Mouse (Mus musculus): ENCODE results near the gene Nhlh2. TPM values are rescaled to one million over a fixed set of nuclear protein-coding genes. Genes with fewer than 3 reads are reported as not detected.

The Nhlh2 gene
- polyA plus RNA-seq, 1 experiment from 2014 or later: 0.04 TPM

GRCm38 (mm10) chr3:102027880-102028279, 18.0 kb downstream of the Nhlh2 start:
- 63% methylated on average over 6 of the region's 6 CpGs for WGBS

GRCm38 (mm10) chr3:102037806-102038205, 27.9 kb downstream of the Nhlh2 start:
- Histone ChIP-seq H3K9me3 (no peaks in the 10 kb centered on the region), H3K4me3 (no peak overlapping the region), H3K9ac (no peak overlapping the region), H3K27ac (no peak overlapping the region), H3K4me1 (no peaks in the 10 kb centered on the region), H3K36me3 (no peaks in the 10 kb centered on the region), H3K4me2 (no peak overlapping the region), H3K27me3 (no peaks in the 10 kb centered on the region)
- WGBS: 81% methylated on average over 5 of the region's 5 CpGs
- no peak for ATAC-seq (ENCODE audit: borderline replicate concordance, extremely low read depth, low FRiP score, low TSS enrichment)

More at GRCm38 (mm10) chr3:102027880-102028279, 18.0 kb downstream of the Nhlh2 start:
- H3K4me2 ChIP-seq: no peak overlapping the region
- H3K36me3 ChIP-seq: no peaks in the 10 kb centered on the region
- H3K9ac ChIP-seq: no peak overlapping the region
- H3K27me3 ChIP-seq: peaks cover 28% of the 10 kb centered on the region
- peaks cover 17% of the 10 kb centered on the region for H3K4me1 ChIP-seq
- no peak overlapping the region for H3K27ac ChIP-seq
- ATAC-seq (ENCODE audit: borderline replicate concordance, extremely low read depth, low FRiP score, low TSS enrichment): no peak
- no peak overlapping the region for H3K4me3 ChIP-seq
- no peaks in the 10 kb centered on the region for H3K9me3 ChIP-seq

- H3K36me3 ChIP-seq: no peaks in the 10 kb centered on the region
- 70% methylated on average over 6 of the region's 6 CpGs for WGBS
- H3K4me3 ChIP-seq: no peak overlapping the region
- no peak overlapping the region for H3K4me2 ChIP-seq
- no peak overlapping the region for H3K27ac ChIP-seq
- no peaks in the 10 kb centered on the region for H3K27me3 ChIP-seq
- ATAC-seq (ENCODE audit: borderline replicate concordance, extremely low read depth, low FRiP score, low TSS enrichment): no peak
- H3K4me1 ChIP-seq: no peaks in the 10 kb centered on the region
- H3K9me3 ChIP-seq: no peaks in the 10 kb centered on the region
- H3K9ac ChIP-seq: no peak overlapping the region
These were observed 28.7 kb downstream of the Nhlh2 start for GRCm38 (mm10) chr3:102038608-102039007.

- H3K9ac ChIP-seq: no peak overlapping the region
- H3K4me2 ChIP-seq: no peak overlapping the region
- no peaks in the 10 kb centered on the region for H3K9me3 ChIP-seq
- H3K36me3 ChIP-seq: no peaks in the 10 kb centered on the region
- 76% methylated on average over 4 of the region's 4 CpGs for WGBS
- no peaks in the 10 kb centered on the region for H3K27me3 ChIP-seq
- ATAC-seq (ENCODE audit: borderline replicate concordance, extremely low read depth, low FRiP score, low TSS enrichment): no peak
- no peak overlapping the region for H3K4me3 ChIP-seq
- H3K4me1 ChIP-seq: no peaks in the 10 kb centered on the region
- no peak overlapping the region for H3K27ac ChIP-seq
These were observed 31.8 kb downstream of the Nhlh2 start for GRCm38 (mm10) chr3:102041632-102042031.

DNA sequence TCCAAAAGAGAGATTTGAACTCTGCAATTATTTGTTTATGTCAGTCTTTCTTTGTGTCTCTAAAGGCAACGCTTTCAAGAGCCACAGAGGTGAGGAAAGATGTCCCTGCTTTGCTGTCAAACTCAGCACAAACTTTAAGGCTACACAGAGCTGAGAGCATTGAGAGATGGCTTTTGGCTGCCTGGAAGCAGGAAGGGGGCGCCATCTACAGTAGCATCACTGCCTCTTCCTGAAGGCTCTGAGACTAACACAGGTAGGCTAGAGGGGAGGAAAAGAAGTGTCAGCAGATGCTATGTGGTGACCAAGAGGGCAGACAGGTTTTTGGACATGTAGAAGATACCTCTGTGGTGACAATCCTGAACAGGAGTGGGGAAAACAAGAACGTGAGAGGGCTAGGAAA, 35.2 kb downstream of the Nhlh2 start:
- Histone ChIP-seq H3K4me1 (no peaks in the 10 kb centered on the region), H3K27me3 (no peaks in the 10 kb centered on the region), H3K9ac (no peak overlapping the region), H3K4me2 (no peak overlapping the region), H3K27ac (no peak overlapping the region), H3K36me3 (no peaks in the 10 kb centered on the region), H3K9me3 (no peaks in the 10 kb centered on the region), H3K4me3 (no peak overlapping the region)
- WGBS: 27% methylated on average over 3 of the region's 3 CpGs
- ATAC-seq (ENCODE audit: borderline replicate concordance, extremely low read depth, low FRiP score, low TSS enrichment): no peak

DNA sequence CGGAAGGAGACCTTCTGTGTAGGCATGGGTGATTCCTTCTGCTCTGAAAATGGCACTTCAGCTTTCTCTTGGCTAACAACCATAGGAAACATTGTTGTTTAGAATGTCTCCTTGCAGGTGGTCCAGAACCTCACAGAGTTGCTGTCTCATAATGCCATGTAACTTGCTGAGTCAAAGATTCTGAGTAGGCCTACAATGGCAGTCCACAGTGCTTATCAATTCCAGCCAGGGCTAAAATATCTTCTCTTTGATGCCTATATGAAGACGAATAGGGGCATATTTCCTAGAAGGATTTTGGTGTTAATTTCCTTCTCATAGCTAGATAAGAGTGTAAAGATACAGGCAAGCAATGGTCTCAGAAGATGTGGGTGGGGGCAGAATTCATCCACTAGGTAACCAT, 37.7 kb downstream of the Nhlh2 start:
- ATAC-seq (ENCODE audit: borderline replicate concordance, extremely low read depth, low FRiP score, low TSS enrichment): no peak

DNA sequence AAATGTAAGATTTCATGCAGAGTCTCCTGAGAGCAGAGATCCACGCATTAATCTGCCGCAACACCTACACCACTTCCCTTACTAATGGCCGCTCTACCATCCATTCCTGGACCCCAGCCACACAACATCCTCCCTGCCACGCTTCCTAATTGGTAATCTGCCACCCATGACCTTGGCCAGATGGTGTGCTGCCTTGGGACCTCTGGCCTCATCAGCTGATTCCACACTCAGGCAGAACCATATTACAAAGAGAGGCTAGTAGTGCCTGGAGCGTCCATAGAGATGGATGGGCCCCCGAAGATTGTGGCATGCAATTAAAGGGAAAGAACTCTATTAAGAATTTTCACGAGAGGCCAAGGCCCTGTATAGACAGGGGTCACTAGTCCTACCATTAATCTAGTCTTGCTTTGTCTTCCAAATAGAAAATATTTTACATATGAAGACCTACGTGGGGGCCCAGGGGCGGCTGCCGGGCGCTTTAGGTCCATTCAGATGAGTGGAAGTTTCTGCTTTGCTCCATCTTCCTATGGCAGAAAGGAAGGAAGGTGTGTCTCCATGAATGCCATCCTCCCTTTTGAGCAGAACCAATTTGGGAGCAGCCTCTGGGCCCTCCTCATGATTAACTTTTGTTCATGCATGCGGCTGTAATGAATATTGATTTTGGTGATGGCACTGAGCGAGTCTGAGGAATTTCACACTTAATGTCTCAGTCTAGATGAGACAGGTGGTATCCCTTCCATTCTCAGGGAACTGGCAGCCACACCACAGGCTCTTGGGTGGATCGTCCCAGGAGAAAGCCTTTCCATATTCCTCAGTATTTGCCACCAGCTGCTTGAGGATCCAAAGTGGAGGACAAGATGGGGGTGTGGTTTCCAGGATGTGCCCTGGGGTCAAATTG, 39.6 kb downstream of the Nhlh2 start:
- no peaks in the 10 kb centered on the region for H3K27me3 ChIP-seq
- H3K27ac ChIP-seq: no peak overlapping the region
- H3K9ac ChIP-seq: no peak overlapping the region
- H3K36me3 ChIP-seq: no peaks in the 10 kb centered on the region
- no peak for ATAC-seq (ENCODE audit: borderline replicate concordance, extremely low read depth, low FRiP score, low TSS enrichment)
- no peak overlapping the region for H3K4me3 ChIP-seq
- no peak overlapping the region for H3K4me2 ChIP-seq
- whole genome bisulfite sequencing: 80% methylated on average over 14 of the region's 14 CpGs
- no peaks in the 10 kb centered on the region for H3K9me3 ChIP-seq
- H3K4me1 ChIP-seq: no peaks in the 10 kb centered on the region

More for the DNA sequence above, 37.7 kb downstream of the Nhlh2 start:
- 76% methylated on average over 2 of the region's 2 CpGs for WGBS
- no peak overlapping the region for H3K4me2 ChIP-seq
- H3K4me3 ChIP-seq: no peak overlapping the region
- H3K9me3 ChIP-seq: no peaks in the 10 kb centered on the region
- H3K27me3 ChIP-seq: no peaks in the 10 kb centered on the region
- no peak overlapping the region for H3K27ac ChIP-seq
- H3K4me1 ChIP-seq: no peaks in the 10 kb centered on the region
- H3K36me3 ChIP-seq: no peaks in the 10 kb centered on the region
- no peak overlapping the region for H3K9ac ChIP-seq

- H3K4me2 ChIP-seq: no peak overlapping the region
These were observed 42.2 kb downstream of the Nhlh2 start for GRCm38 (mm10) chr3:102052036-102052435.

DNA sequence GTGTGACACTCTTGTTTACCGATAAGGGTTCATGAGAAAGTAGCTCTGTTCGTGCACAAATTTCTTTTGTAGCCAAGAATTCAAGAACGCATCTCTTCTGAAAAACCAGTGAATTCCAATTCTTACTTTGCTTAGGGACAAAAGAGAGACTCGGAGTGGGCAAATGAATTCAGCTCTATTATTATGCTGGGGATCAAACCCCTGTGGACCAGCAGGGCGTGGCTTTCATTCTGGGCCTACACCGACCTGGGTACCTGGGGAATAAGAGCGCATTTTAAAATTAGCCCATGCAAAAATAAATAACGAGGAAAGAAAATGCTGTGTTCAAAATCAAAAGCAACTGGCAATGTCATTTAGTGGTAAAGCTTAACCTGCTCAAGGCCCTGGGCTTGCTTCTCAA, 43.4 kb downstream of the Nhlh2 start:
- H3K27me3 ChIP-seq: no peaks in the 10 kb centered on the region; the same call in 1 of the 2 replicates
- no peaks in the 10 kb centered on the region for H3K9me3 ChIP-seq
- 48% methylated on average over 8 of the region's 8 CpGs for WGBS
- H3K4me1 ChIP-seq: no peaks in the 10 kb centered on the region
- no peaks in the 10 kb centered on the region for H3K36me3 ChIP-seq
- H3K9ac ChIP-seq: no peak overlapping the region
- H3K4me3 ChIP-seq: no peak overlapping the region
- no peak overlapping the region for H3K4me2 ChIP-seq
- H3K27ac ChIP-seq: no peak overlapping the region
- no peak for ATAC-seq (ENCODE audit: borderline replicate concordance, extremely low read depth, low FRiP score, low TSS enrichment)

More at GRCm38 (mm10) chr3:102052036-102052435, 42.2 kb downstream of the Nhlh2 start:
- no peak overlapping the region for H3K4me3 ChIP-seq
- no peak for ATAC-seq (ENCODE audit: borderline replicate concordance, extremely low read depth, low FRiP score, low TSS enrichment)
- no peaks in the 10 kb centered on the region for H3K9me3 ChIP-seq
- no peak overlapping the region for H3K27ac ChIP-seq
- WGBS: 42% methylated on average over 3 of the region's 3 CpGs
- H3K36me3 ChIP-seq: no peaks in the 10 kb centered on the region
- H3K4me1 ChIP-seq: no peaks in the 10 kb centered on the region
- H3K27me3 ChIP-seq: no peaks in the 10 kb centered on the region; the same call in 1 of the 2 replicates
- no peak overlapping the region for H3K9ac ChIP-seq

GRCm38 (mm10) chr3:102055878-102056277, 46.0 kb downstream of the Nhlh2 start:
- H3K4me3 ChIP-seq: no peak overlapping the region
- H3K9me3 ChIP-seq: no peaks in the 10 kb centered on the region
- no peaks in the 10 kb centered on the region; the same call in 1 of the 2 replicates for H3K27me3 ChIP-seq
- H3K36me3 ChIP-seq: no peaks in the 10 kb centered on the region
- no peak overlapping the region for H3K4me2 ChIP-seq
- no peak overlapping the region for H3K27ac ChIP-seq
- H3K9ac ChIP-seq: no peak overlapping the region
- no peak for ATAC-seq (ENCODE audit: borderline replicate concordance, extremely low read depth, low FRiP score, low TSS enrichment)
- WGBS: 68% methylated on average over 4 of the region's 4 CpGs
- H3K4me1 ChIP-seq: no peaks in the 10 kb centered on the region

- Histone ChIP-seq H3K4me2 (no peak overlapping the region), H3K36me3 (no peaks in the 10 kb centered on the region), H3K27me3 (no peaks in the 10 kb centered on the region; the same call in 1 of the 2 replicates), H3K4me1 (peaks cover 13% of the 10 kb centered on the region; the same call in 1 of the 2 replicates), H3K4me3 (no peak overlapping the region), H3K9ac (no peak overlapping the region), H3K9me3 (no peaks in the 10 kb centered on the region), H3K27ac (no peak overlapping the region)
- ATAC-seq (ENCODE audit: borderline replicate concordance, extremely low read depth, low FRiP score, low TSS enrichment): no peak
- 75% methylated on average over 6 of the region's 6 CpGs for WGBS
These were observed 50.2 kb downstream of the Nhlh2 start for GRCm38 (mm10) chr3:102060065-102060464.

DNA sequence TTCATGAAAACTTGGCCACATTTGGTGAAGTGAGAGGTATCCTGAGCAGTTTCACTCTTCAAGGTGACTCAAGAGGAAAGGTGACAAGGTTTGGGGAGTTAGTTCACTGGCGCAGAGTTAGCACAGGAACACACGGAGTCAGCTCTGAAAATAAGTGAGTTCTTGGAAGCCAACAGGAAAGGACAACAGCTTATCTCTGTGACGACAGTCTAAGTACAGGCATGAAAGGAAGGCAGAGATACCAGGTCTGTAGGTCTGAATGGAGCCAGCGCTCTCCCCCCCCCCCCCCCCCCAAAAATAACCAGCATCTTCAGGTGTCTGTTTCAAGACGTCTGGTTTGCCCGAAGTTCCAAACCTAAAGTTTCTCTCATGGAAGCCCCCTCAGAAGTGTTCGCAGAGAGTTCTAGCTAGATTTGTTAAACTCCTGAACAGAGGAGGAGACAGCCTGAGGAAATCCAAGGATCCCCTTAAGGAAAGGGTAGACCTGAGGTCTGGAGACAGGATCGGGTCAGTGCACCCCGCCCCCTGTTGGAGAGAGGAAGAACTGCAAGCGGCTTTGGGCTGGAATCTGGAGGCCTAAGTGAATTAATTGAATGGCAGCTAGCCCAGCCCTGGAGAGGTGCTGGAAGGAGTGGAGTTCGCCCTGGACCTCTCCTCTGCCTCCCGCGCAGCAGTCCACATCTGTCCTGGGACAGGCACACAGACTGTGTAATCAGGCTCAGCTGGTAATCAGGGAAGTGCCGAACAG, 52.2 kb downstream of the Nhlh2 start:
- ATAC-seq (ENCODE audit: borderline replicate concordance, extremely low read depth, low FRiP score, low TSS enrichment): peak; percentile 57; the same call in 1 of the 2 replicates
- Histone ChIP-seq H3K9me3 (no peaks in the 10 kb centered on the region), H3K27ac (no peak overlapping the region), H3K27me3 (no peaks in the 10 kb centered on the region), H3K4me1 (peaks cover 13% of the 10 kb centered on the region; the same call in 1 of the 2 replicates), H3K36me3 (no peaks in the 10 kb centered on the region), H3K4me2 (no peak overlapping the region), H3K9ac (no peak overlapping the region), H3K4me3 (no peak overlapping the region)
- WGBS: 27% methylated on average over 14 of the region's 14 CpGs

Data from lung, embryonic 15.5 days (tissue).